8 mouse cellular contexts compared by ENCODE assay signal in the genomic region with DNA sequence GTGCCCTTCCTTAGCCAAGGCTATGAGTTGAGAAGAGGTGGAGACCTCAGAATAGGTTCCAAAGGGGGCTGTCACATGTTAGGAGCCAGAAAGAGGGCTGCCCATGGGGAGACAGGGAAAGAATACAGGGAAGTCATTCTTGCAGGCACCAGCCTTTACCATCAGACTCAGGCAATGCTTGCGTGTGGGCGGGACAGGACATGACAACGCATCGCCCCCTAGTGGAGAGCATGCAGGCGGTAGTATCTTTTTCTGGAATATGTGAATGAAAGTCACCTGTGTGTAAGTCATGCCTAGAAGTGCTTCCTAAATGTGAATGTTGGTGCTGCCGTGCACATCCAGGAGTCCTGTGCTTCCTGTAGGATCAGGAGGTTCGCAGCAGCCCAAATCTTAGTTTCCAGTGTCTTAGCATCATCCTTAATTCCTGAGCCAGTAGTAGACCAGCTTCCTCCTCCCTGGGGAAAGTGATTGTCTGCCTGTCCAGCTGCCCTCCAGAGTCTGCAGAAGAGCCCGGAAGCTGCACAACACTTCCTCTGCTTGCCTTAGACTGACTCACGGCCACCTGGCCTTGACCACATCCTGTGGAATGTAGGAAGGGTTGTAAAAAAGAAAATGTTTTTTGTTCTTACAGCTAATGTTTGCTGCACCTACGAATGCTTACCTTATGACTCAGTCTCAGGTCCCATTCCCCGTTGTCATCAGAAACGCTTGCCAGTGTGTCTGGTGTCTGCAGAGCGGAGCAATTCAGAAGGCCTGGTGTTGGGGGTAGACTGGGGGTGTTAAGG. TPM values are rescaled to one million over a fixed set of nuclear protein-coding genes. Genes with fewer than 3 reads are reported as not detected.
DNase-seq lines count a peak whose midpoint lies in the region; ATAC-seq lines count a peak whose summit lies in the region.

No protein-coding gene starts in this region.

- 47% methylated on average over 13 of the region's 13 CpGs for WGBS in forebrain, embryonic 13.5 days
- WGBS in hindbrain, embryonic 15.5 days: 61% methylated on average over 13 of the region's 13 CpGs

- 0 out of 2 replicates have a peak, but pooled peaks cover 12% of the 10 kb centered on the region for H3K36me3 ChIP-seq in forebrain, embryonic 13.5 days (ENCODE audit: poor library complexity, severe bottlenecking)
- H3K36me3 ChIP-seq in hindbrain, embryonic 15.5 days: peaks cover 33% of the 10 kb centered on the region

- H3K9me3 ChIP-seq in forebrain, embryonic 13.5 days (replicated peaks): no peaks in the 10 kb centered on the region
- no peaks in the 10 kb centered on the region for H3K9me3 ChIP-seq in hindbrain, embryonic 15.5 days

- no peak overlapping the region for H3K27ac ChIP-seq in forebrain, embryonic 13.5 days
- H3K27ac ChIP-seq in hindbrain, embryonic 15.5 days (replicated peaks): no peak overlapping the region

- no peak overlapping the region for H3K9ac ChIP-seq in forebrain, embryonic 13.5 days
- H3K9ac ChIP-seq in hindbrain, embryonic 15.5 days: no peak overlapping the region

- ATAC-seq in forebrain, embryonic 13.5 days: peak; percentile 72
- peak; percentile 63 for ATAC-seq in hindbrain, embryonic 15.5 days (ENCODE audit: low FRiP score, low read depth)
- ATAC-seq in megakaryocyte progenitor cell, adult 5-6 weeks (replicated peaks; ENCODE audit: poor library complexity): peak; percentile 81

- H3K4me2 ChIP-seq in forebrain, embryonic 13.5 days: no peak overlapping the region
- H3K4me2 ChIP-seq in hindbrain, embryonic 15.5 days: no peak overlapping the region

- peaks cover 5% of the 10 kb centered on the region; the same call in 1 of the 2 replicates for H3K27me3 ChIP-seq in forebrain, embryonic 13.5 days
- no peaks in the 10 kb centered on the region for H3K27me3 ChIP-seq in hindbrain, embryonic 15.5 days

- H3K4me3 ChIP-seq in forebrain, embryonic 13.5 days: no peak overlapping the region
- no peak overlapping the region for H3K4me3 ChIP-seq in hindbrain, embryonic 15.5 days

- no peaks in the 10 kb centered on the region for H3K4me1 ChIP-seq in forebrain, embryonic 13.5 days
- H3K4me1 ChIP-seq in hindbrain, embryonic 15.5 days (replicated peaks): no peaks in the 10 kb centered on the region

- DNase-seq in Muller cell, postnatal 12 days (ENCODE audit: inconsistent ontology term): peak; percentile 51
- peak; percentile 22 for DNase-seq in c-Kit-positive CD71-positive TER-119-negative erythroid progenitor cells, embryonic 14.5 days (ENCODE audit: low read depth)
- peak; percentile 78 for DNase-seq in left cerebral cortex, adult 11 months (ENCODE audit: low spot score)
- peak; percentile 75 for DNase-seq in right cerebral cortex, postnatal 25 days
- DNase-seq in urinary bladder, postnatal 4 days (ENCODE audit: low spot score in 2 of 2): peak; percentile 56 to 78

RNA-seq across cellular contexts. Expression of a gene that starts 35.3 kb away (rescaled TPM):
- 7.5 and 10.9 TPM in 2 replicates for polyA plus RNA-seq in forebrain, embryonic 13.5 days (2015; fragmentation: Nextera tagmentation; extraction: Ambion mirVana)
- 4.0 and 64.7 TPM in 2 replicates for polyA plus RNA-seq in hindbrain, embryonic 15.5 days (2015; fragmentation: Nextera tagmentation; extraction: Ambion mirVana)
- not detected in 2 replicates for total RNA-seq in megakaryocyte progenitor cell, adult 5-6 weeks (2015)
- not detected in 2 replicates for total RNA-seq in megakaryocyte progenitor cell, adult 5-6 weeks (2017)

Comparison
In these comparisons a context has a peak if more than half of its experiments do, and no peak if none do; other contexts are left out.
1. DNase-seq: peak in every context shown above with its lines; median percentile 78 in left cerebral cortex, adult 11 months; 75 in right cerebral cortex, postnatal 25 days; 67 in urinary bladder, postnatal 4 days; 51 in Muller cell, postnatal 12 days; 22 in c-Kit-positive CD71-positive TER-119-negative erythroid progenitor cells, embryonic 14.5 days.